Mouse (Mus musculus) hindbrain, embryonic 16.5 days (tissue): ENCODE measurements at regions not wholly inside any gene's neighbourhood (a gene's known extent, or its start where the extent isn't known, plus 50 kb on each side); places are given as distances from the start of the nearest gene placed in this dataset.
"Not testable (repeated sequence)": the region's sequence is repeated elsewhere in the genome, so short reads cannot be mapped to it uniquely, and the experiment has no call there.

ENCODE experiments used
- ATAC-seq: fragments of 200-750 bp; cut with Nextera tagmentation; 2 replicates; pipeline ENCODE4 v1.8.0; 2017; ENCODE audit warnings: moderate TSS enrichment, moderate library complexity
- H3K27ac ChIP-seq: fragments of 300-500 bp; sonication (generic); 2 replicates; pipeline ENCODE4 v1.5.1; 2014; ENCODE audit warnings: low read depth, mild to moderate bottlenecking, control low read depth, low read length, moderate library complexity
- H3K27me3 ChIP-seq: fragments of 300-500 bp; sonication (generic); replicated peaks from 2 replicates; pipeline ENCODE4 v1.6.1; 2014; ENCODE audit warnings: low read length; ENCODE audit not compliant: control insufficient read depth, insufficient read depth
- H3K36me3 ChIP-seq: fragments of 300-500 bp; sonication (generic); 2 replicates; pipeline ENCODE4 v1.6.1; 2014; ENCODE audit warnings: mild to moderate bottlenecking, low read length, moderate library complexity, mixed read lengths; ENCODE audit not compliant: control insufficient read depth, insufficient read depth
- H3K4me1 ChIP-seq: fragments of 300-500 bp; sonication (generic); 2 replicates; pipeline ENCODE4 v1.6.1; 2014; ENCODE audit warnings: low read depth, low read length; ENCODE audit not compliant: control insufficient read depth, insufficient read depth
- H3K4me2 ChIP-seq: fragments of 300-500 bp; sonication (generic); 2 replicates; pipeline ENCODE4 v1.6.1; 2014; ENCODE audit warnings: mild to moderate bottlenecking, low read length, control low read depth, moderate library complexity
- H3K4me3 ChIP-seq: fragments of 300-500 bp; sonication (generic); 2 replicates; pipeline ENCODE4 v1.5.1; 2014; ENCODE audit warnings: mild to moderate bottlenecking, low read length, control low read depth, moderate library complexity
- H3K9ac ChIP-seq: fragments of 300-500 bp; sonication (generic); 2 replicates; pipeline ENCODE4 v1.6.1; 2014; ENCODE audit warnings: low read depth, mild to moderate bottlenecking, control low read depth, low read length, moderate library complexity
- H3K9me3 ChIP-seq: fragments of 300-500 bp; sonication (generic); 2 replicates; pipeline ENCODE4 v1.6.1; 2014; ENCODE audit warnings: mild to moderate bottlenecking, low read length, moderate library complexity; ENCODE audit not compliant: control insufficient read depth
- WGBS: fragments of 180-500 bp; shearing (Covaris S2); extraction: QIAGEN DNeasy Blood & Tissue Kit; methylation state at CpG from one replicate; pipeline ENCODE4 v1.1.7; 2014; 5-methylcytosine and 5-hydroxymethylcytosine counted together

DNA sequence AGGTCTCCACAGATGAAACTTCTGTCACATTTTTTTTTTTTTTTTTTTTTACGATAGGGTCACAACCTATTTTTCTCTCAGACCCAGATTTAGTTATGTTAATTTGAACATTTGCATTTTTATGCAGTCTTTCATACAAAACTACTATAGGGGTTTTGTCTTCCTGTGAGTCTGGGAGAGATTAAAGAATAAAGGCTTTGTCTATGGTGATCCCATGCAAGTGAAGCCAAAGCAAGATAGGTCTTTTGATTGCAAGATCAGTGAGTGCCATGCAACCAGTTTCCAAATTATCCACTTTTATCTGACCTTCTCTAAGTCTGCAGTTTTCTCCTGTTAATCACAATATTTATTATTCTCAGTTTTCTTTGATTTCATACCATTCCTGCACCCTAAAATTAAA, 234.7 kb downstream of the Kif2b start:
- Histone ChIP-seq H3K9me3 (no peaks in the 10 kb centered on the region), H3K27ac (no peak overlapping the region), H3K9ac (no peak overlapping the region), H3K27me3 (no peaks in the 10 kb centered on the region), H3K36me3 (no peaks in the 10 kb centered on the region), H3K4me1 (no peaks in the 10 kb centered on the region), H3K4me2 (no peak overlapping the region), H3K4me3 (no peak overlapping the region)
- 42% methylated on average over 1 of the region's 1 CpGs for WGBS
- ATAC-seq, result no peak

DNA sequence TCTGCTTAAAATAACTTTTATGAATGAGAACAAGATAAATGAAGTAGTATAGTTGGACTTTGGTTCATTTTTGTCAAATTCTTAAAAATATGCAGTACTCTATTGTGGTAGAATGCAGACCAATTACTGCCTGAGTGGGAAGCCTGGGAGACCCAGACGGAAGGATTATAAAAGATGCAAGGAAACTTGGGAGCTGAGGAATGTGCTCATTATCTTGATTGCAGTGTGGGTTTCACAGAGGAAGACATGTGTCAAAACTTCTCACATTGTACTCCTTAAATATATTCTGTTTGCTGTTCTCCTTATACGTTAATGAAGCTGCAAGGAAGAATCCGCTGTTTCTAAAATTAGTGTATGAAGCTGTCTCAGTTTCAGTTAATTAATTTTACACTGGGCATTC, 244.3 kb downstream of the Kif2b start:
- no peaks in the 10 kb centered on the region for H3K27me3 ChIP-seq
- H3K9me3 ChIP-seq, result no peaks in the 10 kb centered on the region
- no peak overlapping the region for H3K4me3 ChIP-seq
- H3K36me3 ChIP-seq, result no peaks in the 10 kb centered on the region
- H3K4me2 ChIP-seq, result no peak overlapping the region
- H3K4me1 ChIP-seq, result no peaks in the 10 kb centered on the region
- H3K27ac ChIP-seq, result no peak overlapping the region
- ATAC-seq, result no peak
- WGBS, result 63% methylated on average over 3 of the region's 3 CpGs
- H3K9ac ChIP-seq, result no peak overlapping the region

GRCm38 (mm10) chr11:91327543-91327942, 249.8 kb downstream of the Kif2b start:
- WGBS, result 89% methylated on average over 8 of the region's 8 CpGs
- H3K4me1 ChIP-seq, result no peaks in the 10 kb centered on the region
- H3K27me3 ChIP-seq, result no peaks in the 10 kb centered on the region
- H3K27ac ChIP-seq, result no peak overlapping the region
- ATAC-seq, result no peak
- H3K4me2 ChIP-seq, result no peak overlapping the region
- no peak overlapping the region for H3K4me3 ChIP-seq
- no peaks in the 10 kb centered on the region for H3K9me3 ChIP-seq
- no peaks in the 10 kb centered on the region for H3K36me3 ChIP-seq
- H3K9ac ChIP-seq, result no peak overlapping the region

- Histone ChIP-seq H3K4me1 (no peaks in the 10 kb centered on the region), H3K4me3 (no peak overlapping the region), H3K4me2 (no peak overlapping the region), H3K9ac (no peak overlapping the region), H3K27me3 (no peaks in the 10 kb centered on the region), H3K36me3 (no peaks in the 10 kb centered on the region), H3K9me3 (no peaks in the 10 kb centered on the region), H3K27ac (no peak overlapping the region)
- ATAC-seq, result no peak
- 62% methylated on average over 3 of the region's 3 CpGs for WGBS
Observed at GRCm38 (mm10) chr11:91310212-91310742, 267.1 kb downstream of the Kif2b start.

GRCm38 (mm10) chr11:91289194-91290123, 287.9 kb downstream of the Kif2b start:
- H3K27me3 ChIP-seq, result no peaks in the 10 kb centered on the region
- no peaks in the 10 kb centered on the region for H3K4me1 ChIP-seq
- no peak overlapping the region for H3K4me2 ChIP-seq
- no peak for ATAC-seq
- H3K36me3 ChIP-seq, result no peaks in the 10 kb centered on the region
- H3K9ac ChIP-seq, result no peak overlapping the region
- WGBS, result 39% methylated on average over 10 of the region's 10 CpGs
- no peaks in the 10 kb centered on the region for H3K9me3 ChIP-seq
- H3K27ac ChIP-seq, result no peak overlapping the region
- no peak overlapping the region for H3K4me3 ChIP-seq

- H3K27me3 ChIP-seq, result no peaks in the 10 kb centered on the region
- no peaks in the 10 kb centered on the region for H3K4me1 ChIP-seq
- H3K4me3 ChIP-seq, result no peak overlapping the region
- H3K4me2 ChIP-seq, result no peak overlapping the region
- ATAC-seq, result no peak
- no peak overlapping the region for H3K27ac ChIP-seq
- H3K9me3 ChIP-seq, result no peaks in the 10 kb centered on the region
- no peak overlapping the region for H3K9ac ChIP-seq
- H3K36me3 ChIP-seq, result no peaks in the 10 kb centered on the region
Observed at GRCm38 (mm10) chr11:91286376-91286775, 291.0 kb downstream of the Kif2b start.

DNA sequence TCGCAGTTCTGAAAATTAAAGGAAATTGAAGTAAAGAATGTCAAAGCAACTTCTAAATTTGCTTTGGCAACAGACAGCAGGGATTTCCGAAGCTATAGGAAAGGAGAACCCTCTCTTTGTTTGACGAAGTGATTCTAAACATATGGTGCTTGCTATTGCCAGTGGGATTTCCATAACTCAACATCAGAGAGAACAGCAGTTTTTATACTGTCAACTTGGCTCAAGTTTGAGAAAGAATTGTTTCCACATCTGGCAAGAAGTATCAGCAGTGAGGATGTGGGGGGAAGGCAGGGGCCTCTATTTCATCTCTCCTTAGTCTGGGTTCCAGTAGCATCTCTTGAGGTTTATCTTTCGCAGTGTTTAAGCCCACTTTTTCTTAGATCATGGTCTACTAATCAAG, 315.1 kb downstream of the Kif2b start:
- Histone ChIP-seq H3K4me1 (no peaks in the 10 kb centered on the region), H3K27ac (no peak overlapping the region), H3K4me3 (no peak overlapping the region), H3K36me3 (no peaks in the 10 kb centered on the region), H3K9ac (no peak overlapping the region), H3K9me3 (no peaks in the 10 kb centered on the region), H3K4me2 (no peak overlapping the region), H3K27me3 (no peaks in the 10 kb centered on the region)
- WGBS, result 57% methylated on average over 4 of the region's 4 CpGs
- ATAC-seq, result no peak

GRCm38 (mm10) chr11:91242061-91242460, 335.3 kb downstream of the Kif2b start:
- H3K36me3 ChIP-seq, H3K9me3 ChIP-seq, H3K9ac ChIP-seq, H3K4me3 ChIP-seq, H3K4me1 ChIP-seq, ATAC-seq, H3K27ac ChIP-seq, H3K27me3 ChIP-seq, H3K4me2 ChIP-seq: not testable (repeated sequence)
- WGBS, result 79% methylated on average over 3 of the region's 3 CpGs

DNA sequence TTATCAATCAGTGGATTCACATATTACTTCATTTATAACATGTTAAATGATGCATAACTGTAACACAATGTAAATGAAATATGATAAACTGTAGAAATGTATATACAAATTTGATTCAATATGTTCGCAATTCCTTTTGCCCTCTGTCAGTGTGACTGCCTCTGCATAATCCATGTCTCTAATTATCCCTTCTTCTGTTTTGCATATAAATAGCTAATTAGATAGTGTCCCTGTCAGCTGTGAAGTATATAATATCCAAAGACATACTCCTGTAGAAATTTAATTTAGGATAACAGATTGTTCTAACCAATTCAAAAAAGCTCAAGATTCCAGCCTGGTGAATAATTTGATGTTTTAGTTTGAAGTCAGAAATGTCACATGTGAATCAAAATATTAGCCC, 361.2 kb downstream of the Kif2b start:
- Histone ChIP-seq H3K9me3 (peaks cover 3% of the 10 kb centered on the region; the same call in 1 of the 2 replicates), H3K4me2 (no peak overlapping the region), H3K27me3 (no peaks in the 10 kb centered on the region), H3K9ac (no peak overlapping the region), H3K4me3 (no peak overlapping the region), H3K4me1 (no peaks in the 10 kb centered on the region), H3K27ac (no peak overlapping the region), H3K36me3 (no peaks in the 10 kb centered on the region)
- WGBS, result 67% methylated on average over 1 of the region's 1 CpGs
- no peak for ATAC-seq
